Mouse (Mus musculus) embryonic fibroblast, embryonic 13.5 days (primary cell): ENCODE data around the gene Eva1c.

Experiments
- CTCF ChIP-seq: IDR thresholded peaks from 2 replicates; pipeline ENCODE4 v1.5.1; 2011; ENCODE audit warnings: mild to moderate bottlenecking, control low read depth, low read length, moderate library complexity, borderline replicate concordance; ENCODE audit not compliant: insufficient read depth
- POLR2A ChIP-seq: IDR thresholded peaks from 2 replicates; pipeline ENCODE4 v1.6.1; 2011; ENCODE audit warnings: low read depth, mild to moderate bottlenecking, control low read depth, low read length, moderate library complexity

- TF ChIP-seq POLR2A (no peak), CTCF (no peak)
Observed at GRCm38 (mm10) chr16:90917156-90917555, 90.6 kb downstream of the Eva1c start.
